Mouse (Mus musculus) limb, embryonic 11.5 days (tissue): ENCODE data around the gene Gga3. TPM values are rescaled to one million over a fixed set of nuclear protein-coding genes. Genes with fewer than 3 reads are reported as not detected.
A peak's percentile ranks its signal among the peaks of the same experiment; 100 is the strongest.

Source experiments
- ATAC-seq: fragments of 200-750 bp; cut with Nextera tagmentation; 2 replicates; pipeline ENCODE4 v1.8.0; 2017; ENCODE audit warnings: low read depth; ENCODE audit not compliant: insufficient number of reproducible peaks, low FRiP score, low TSS enrichment
- DNase-seq: peaks from one replicate; pipeline ENCODE4 v3.0.0-alpha.2; 2015; ENCODE audit warnings: low spot score
- H3K27ac ChIP-seq: fragments of 300-500 bp; sonication (generic); replicated peaks from 2 replicates; pipeline ENCODE4 v1.5.1; 2014; ENCODE audit warnings: low read depth, mild to moderate bottlenecking, low read length
- H3K27me3 ChIP-seq: fragments of 300-500 bp; sonication (generic); 2 replicates; pipeline ENCODE4 v1.6.1; 2014; ENCODE audit warnings: mild to moderate bottlenecking, low read length, mixed read lengths; ENCODE audit not compliant: control insufficient read depth, insufficient read depth
- H3K36me3 ChIP-seq: fragments of 300-500 bp; sonication (generic); 2 replicates; pipeline ENCODE4 v1.6.1; 2014; ENCODE audit warnings: mild to moderate bottlenecking, low read length, moderate library complexity, mixed read lengths; ENCODE audit not compliant: control insufficient read depth, insufficient read depth
- H3K4me1 ChIP-seq: fragments of 300-500 bp; sonication (generic); 2 replicates; pipeline ENCODE4 v1.6.1; 2014; ENCODE audit warnings: low read length, mixed read lengths; ENCODE audit not compliant: control insufficient read depth, insufficient read depth
- H3K4me2 ChIP-seq: fragments of 300-500 bp; sonication (generic); 2 replicates; pipeline ENCODE4 v1.6.1; 2014; ENCODE audit warnings: low read depth, mild to moderate bottlenecking, moderate library complexity; ENCODE audit not compliant: severe bottlenecking
- H3K4me3 ChIP-seq: fragments of 300-500 bp; sonication (generic); 2 replicates; pipeline ENCODE4 v1.5.1; 2014; ENCODE audit warnings: low read depth, low read length
- H3K9ac ChIP-seq: fragments of 300-500 bp; sonication (generic); 2 replicates; pipeline ENCODE4 v1.6.1; 2014; ENCODE audit warnings: mild to moderate bottlenecking, low read length
- H3K9me3 ChIP-seq: fragments of 300-500 bp; sonication (generic); 2 replicates; pipeline ENCODE4 v1.6.1; 2016; ENCODE audit warnings: low read length; ENCODE audit not compliant: control insufficient read depth
- WGBS: fragments of 180-500 bp; shearing (Covaris S2); extraction: QIAGEN DNeasy Blood & Tissue Kit; methylation state at CpG from one replicate; pipeline ENCODE4 v1.1.7; 2014; 5-methylcytosine and 5-hydroxymethylcytosine counted together
- polyA plus RNA-seq: library from polyadenylated mRNA; unstranded; fragments of >200 nt; fragmentation: Nextera tagmentation; extraction: Ambion mirVana; gene quantifications from 2 replicates; pipeline ENCODE4 v1.2.1, GENCODE M21; 2014

Gga3 gene
- polyA plus RNA-seq, 1 experiment from 2014 or later = 21.3 TPM

- Histone ChIP-seq H3K9ac (no peak overlapping the region), H3K4me1 (no peaks in the 10 kb centered on the region), H3K27me3 (no peaks in the 10 kb centered on the region), H3K27ac (no peak overlapping the region), H3K4me3 (no peak overlapping the region), H3K9me3 (no peaks in the 10 kb centered on the region), H3K4me2 (no peak overlapping the region), H3K36me3 (peaks cover 55% of the 10 kb centered on the region)
- ATAC-seq = no peak
- 87% methylated on average over 10 of the region's 10 CpGs for WGBS
- no peak for DNase-seq
These were observed 19.3 kb downstream of the Gga3 start for GRCm38 (mm10) chr11:115584376-115585073.

GRCm38 (mm10) chr11:115582913-115583606 is 20.8 kb downstream of the Gga3 start:
- no peaks in the 10 kb centered on the region for H3K4me1 ChIP-seq
- H3K4me3 ChIP-seq = no peak overlapping the region
- 89% methylated on average over 10 of the region's 10 CpGs for WGBS
- no peak overlapping the region for H3K27ac ChIP-seq
- H3K4me2 ChIP-seq = no peak overlapping the region
- DNase-seq = no peak
- H3K36me3 ChIP-seq = peaks cover 55% of the 10 kb centered on the region
- H3K9me3 ChIP-seq = no peaks in the 10 kb centered on the region
- H3K9ac ChIP-seq = no peak overlapping the region
- no peak for ATAC-seq
- no peaks in the 10 kb centered on the region for H3K27me3 ChIP-seq

- Histone ChIP-seq H3K4me3 (no peak overlapping the region), H3K27ac (no peak overlapping the region), H3K4me2 (no peak overlapping the region), H3K36me3 (peaks cover 34% of the 10 kb centered on the region), H3K9me3 (no peaks in the 10 kb centered on the region), H3K4me1 (no peaks in the 10 kb centered on the region), H3K27me3 (no peaks in the 10 kb centered on the region), H3K9ac (no peak overlapping the region)
- ATAC-seq = no peak
- no peak for DNase-seq
These were observed 24.8 kb downstream of the Gga3 start for GRCm38 (mm10) chr11:115579080-115579479.

- peak overlapping the region; percentile 58 for H3K9ac ChIP-seq
- H3K27ac ChIP-seq = no peak overlapping the region
- H3K4me1 ChIP-seq = peaks cover 7% of the 10 kb centered on the region; the same call in 1 of the 2 replicates
- no peaks in the 10 kb centered on the region for H3K9me3 ChIP-seq
- ATAC-seq = no peak
- peaks cover 16% of the 10 kb centered on the region for H3K36me3 ChIP-seq
- H3K27me3 ChIP-seq = no peaks in the 10 kb centered on the region
- H3K4me2 ChIP-seq = peak overlapping the region; percentile 76
- DNase-seq = no peak
- H3K4me3 ChIP-seq = peak overlapping the region; percentile 76
- 19% methylated on average over 7 of the region's 7 CpGs for WGBS
These were observed 38.9 kb downstream of the Gga3 start for GRCm38 (mm10) chr11:115564961-115565360.

GRCm38 (mm10) chr11:115564064-115564809 is 39.6 kb downstream of the Gga3 start, which contains the start of gene Nup85:
Gene Nup85, plus strand, starts transcription at chr11:115564434.
- Histone ChIP-seq H3K27ac (0 out of 2 replicates have a peak within 1 kb of the TSS, but pooled peaks have one; percentile 2), H3K4me1 (peaks cover 7% of the 10 kb centered on the region; the same call in 1 of the 2 replicates), H3K9me3 (no peaks in the 10 kb centered on the region), H3K27me3 (no peaks in the 10 kb centered on the region), H3K4me3 (peak within 1 kb of the TSS; percentile 76), H3K36me3 (peaks cover 10% of the 10 kb centered on the region; the same call in 1 of the 2 replicates), H3K9ac (peak within 1 kb of the TSS; percentile 58), H3K4me2 (peak within 1 kb of the TSS; percentile 76)
- ATAC-seq = peak; percentile 87
- peak; percentile 99 for DNase-seq
- under 1% methylated on average over 42 of the region's 42 CpGs for WGBS

- WGBS = 47% methylated on average over 4 of the region's 4 CpGs
- Histone ChIP-seq H3K9ac (peak overlapping the region; percentile 58), H3K27ac (no peak overlapping the region), H3K36me3 (peaks cover 8% of the 10 kb centered on the region; the same call in 1 of the 2 replicates), H3K4me1 (peaks cover 7% of the 10 kb centered on the region; the same call in 1 of the 2 replicates), H3K4me2 (peak overlapping the region; percentile 76), H3K9me3 (no peaks in the 10 kb centered on the region), H3K27me3 (no peaks in the 10 kb centered on the region), H3K4me3 (peak overlapping the region; percentile 76)
- no peak for ATAC-seq
- no peak for DNase-seq
These were observed 40.4 kb downstream of the Gga3 start for GRCm38 (mm10) chr11:115563406-115563805.

- no peak overlapping the region for H3K4me2 ChIP-seq
- H3K4me3 ChIP-seq = no peak overlapping the region
- no peaks in the 10 kb centered on the region for H3K36me3 ChIP-seq
- DNase-seq (no peak), ATAC-seq (no peak)
- H3K9me3 ChIP-seq = no peaks in the 10 kb centered on the region
- 80% methylated on average over 17 of the region's 17 CpGs for WGBS
- no peaks in the 10 kb centered on the region for H3K27me3 ChIP-seq
- no peak overlapping the region for H3K27ac ChIP-seq
- no peak overlapping the region for H3K9ac ChIP-seq
- H3K4me1 ChIP-seq = no peaks in the 10 kb centered on the region
These were observed 48.1 kb downstream of the Gga3 start for GRCm38 (mm10) chr11:115555717-115556116.

GRCm38 (mm10) chr11:115552783-115553182 is 51.1 kb downstream of the Gga3 start:
- 58% methylated on average over 4 of the region's 4 CpGs for WGBS
- H3K36me3 ChIP-seq = no peaks in the 10 kb centered on the region
- H3K4me2 ChIP-seq = no peak overlapping the region
- H3K4me1 ChIP-seq = no peaks in the 10 kb centered on the region
- H3K27ac ChIP-seq = no peak overlapping the region
- no peak overlapping the region for H3K9ac ChIP-seq
- H3K9me3 ChIP-seq = no peaks in the 10 kb centered on the region
- H3K4me3 ChIP-seq = no peak overlapping the region
- no peak for DNase-seq
- no peaks in the 10 kb centered on the region for H3K27me3 ChIP-seq
- no peak for ATAC-seq
